Mouse (Mus musculus): ENCODE measurements around the gene Mtmr10.

DNA sequence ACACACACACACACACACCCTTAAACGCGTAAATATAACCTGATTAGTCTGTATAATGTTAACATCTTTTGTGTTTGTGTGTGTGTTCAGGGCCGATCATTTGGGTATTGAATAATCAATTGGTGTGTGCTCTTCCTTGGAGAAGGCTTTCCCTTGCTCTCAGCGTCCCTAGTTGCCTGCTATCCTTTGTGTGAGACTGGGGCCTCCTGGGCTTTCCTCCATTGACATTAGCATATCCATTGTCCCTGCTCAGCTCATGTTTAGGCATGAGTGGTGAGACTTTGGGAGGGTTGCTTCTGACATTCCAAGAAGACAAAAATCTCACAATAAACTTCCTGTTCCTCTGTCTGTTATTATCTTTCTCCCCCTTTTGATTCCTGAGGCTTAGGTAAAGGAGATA lies 15.5 kb upstream of the Mtmr10 start:
- no peak for TF ChIP-seq CTCF (IDR thresholded peaks at IDR 0.05; ENCODE audit: extremely low read depth, insufficient read depth, low read length)
- no peak for TF ChIP-seq POLR2A (IDR thresholded peaks at IDR 0.05; ENCODE audit: extremely low read depth, insufficient read depth, low read length)

Data from cortical plate, adult 2 months (tissue).